Mouse (Mus musculus) neutrophil, adult 59 days (primary cell): ENCODE data around the gene Olfr1414. TPM values are rescaled to one million over a fixed set of nuclear protein-coding genes. Genes with fewer than 3 reads are reported as not detected.

Source experiments
- total RNA-seq, 2 experiments: library from RNA; stranded (reverse); gene quantifications; 1 replicate in 1 of 2; 2 replicates in 1 of 2; pipeline ENCODE4 v1.2.4; 2023

Gene Olfr1414
- total RNA-seq = not detected

DNA sequence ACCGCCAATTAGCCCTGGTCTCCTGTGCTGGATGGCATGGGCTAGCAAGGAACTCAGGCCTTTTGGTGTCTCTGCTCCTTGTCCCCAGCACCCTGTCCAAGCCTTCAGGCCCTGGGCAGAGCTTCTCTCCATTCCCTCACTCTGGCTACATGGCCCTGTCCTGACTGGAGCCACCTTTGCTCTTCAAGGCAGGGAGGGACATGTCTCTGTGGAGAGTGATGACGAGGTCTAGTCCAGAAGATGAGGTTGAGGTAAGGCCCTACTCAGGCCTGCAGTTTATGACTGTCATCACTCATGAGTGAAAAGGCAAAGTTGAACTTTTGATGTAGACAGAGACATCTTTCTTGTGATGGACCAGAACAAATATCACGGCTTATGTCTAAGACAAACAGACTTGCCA lies at the start of gene Olfr1414:
Olfr1414 (minus strand) TSS at position 101 of the 400 bp plus-strand sequence.

DNA sequence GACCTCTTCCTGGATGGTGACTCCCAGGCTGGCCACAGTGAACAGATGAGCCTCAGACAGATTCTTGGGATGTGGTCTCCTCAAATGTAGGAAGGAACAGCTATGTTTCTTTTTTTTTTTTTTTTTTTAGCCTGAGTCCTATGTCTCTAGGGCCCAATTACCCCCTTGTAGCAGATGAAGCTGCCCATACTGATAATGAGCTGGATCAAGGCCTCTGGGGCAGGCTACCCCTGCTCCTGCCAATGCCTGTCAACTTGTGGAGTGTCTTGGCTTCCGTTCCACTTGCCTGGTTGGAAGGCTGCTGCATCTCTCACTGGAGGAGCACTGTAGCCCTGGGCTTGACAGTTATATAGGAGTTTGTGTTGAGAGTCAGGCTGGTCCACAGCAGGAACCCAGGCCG lies 22.5 kb downstream of the Olfr1414 start, which contains the start of gene Olfr1415:
Olfr1415 (minus strand) TSS at position 101 of the 400 bp plus-strand sequence.

GRCm38 (mm10) chr1:92485013-92485412 lies 33.4 kb downstream of the Olfr1414 start, which contains the start of gene Olfr1416:
Gene Olfr1416, minus strand, starts transcription at chr1:92485113.

GRCm38 (mm10) chr1:92473165-92474041 lies 45.1 kb downstream of the Olfr1414 start, which contains the start of gene Ndufa10:
Gene Ndufa10, minus strand, starts transcription at chr1:92473860.

Other genes with a start within 250 kb of the Olfr1414 start
- gene Ndufa10, start 44.8 kb downstream of the Olfr1414 start, total RNA-seq = 10 to 100 TPM; 56.8 to 85.1 TPM
- gene Olfr1416, start 33.5 kb downstream of the Olfr1414 start, total RNA-seq = not detected
- gene Olfr1415, start 22.6 kb downstream of the Olfr1414 start, total RNA-seq = not detected
- gene Olfr1413, start 52.7 kb upstream of the Olfr1414 start, total RNA-seq = not detected
- gene Olfr1412, start 67.1 kb upstream of the Olfr1414 start, total RNA-seq = not detected
- not detected for gene Olfr1411, start 75.8 kb upstream of the Olfr1414 start, total RNA-seq
- not detected for gene Olfr1410, start 87.1 kb upstream of the Olfr1414 start, total RNA-seq
- not detected for gene Olfr12, start 99.1 kb upstream of the Olfr1414 start, total RNA-seq
- gene Cops9, start 123.3 kb upstream of the Olfr1414 start, total RNA-seq = 100 to 1,000 TPM; 117 to 121 TPM
- gene Otos, start 130.2 kb upstream of the Olfr1414 start, total RNA-seq = 1 to 10 TPM; 5.0 to 5.6 TPM